Mouse (Mus musculus) layer of hippocampus, postnatal 36 days (tissue): ENCODE measurements around the gene Zbtb11. TPM values are rescaled to one million over a fixed set of nuclear protein-coding genes. Genes with fewer than 3 reads are reported as not detected.

ENCODE experiments used
- DNase-seq, 2 experiments: peaks; one replicate each; pipeline ENCODE4 v3.0.0; 2022
- total RNA-seq, 2 experiments: library from RNA; stranded (reverse); gene quantifications; 2 replicates each; pipeline ENCODE4 v1.2.3; 2021

Gene Zbtb11
- total RNA-seq, 2 experiments from 2014 or later: 50.3 to 52.2 TPM

DNA sequence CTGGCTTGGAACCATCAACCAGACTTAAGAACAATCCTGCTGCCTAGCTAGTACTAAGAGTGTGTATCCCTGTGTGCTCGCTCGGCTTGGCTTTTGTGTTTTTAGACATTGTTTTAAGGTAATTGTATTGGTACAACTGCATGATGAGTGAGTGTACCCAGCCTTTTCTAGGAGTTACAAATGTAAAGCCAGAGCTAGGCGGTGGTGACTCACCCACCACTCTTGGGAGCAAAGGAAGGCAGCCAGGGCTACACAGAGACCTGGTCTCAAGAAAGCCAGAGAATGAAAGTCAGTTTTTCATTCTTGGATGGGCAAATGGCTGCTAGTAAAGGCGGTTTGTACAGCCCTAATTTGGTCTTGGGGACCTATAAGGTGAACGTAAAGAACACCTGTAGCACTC, 3.3 kb upstream of the Zbtb11 start:
- no peak for DNase-seq

- DNase-seq: no peak
These were observed 1.7 kb upstream of the Zbtb11 start for GRCm38 (mm10) chr16:55971735-55972615.

- DNase-seq: no peak
These were observed 969 bp upstream of the Zbtb11 start for GRCm38 (mm10) chr16:55972626-55973201.

DNA sequence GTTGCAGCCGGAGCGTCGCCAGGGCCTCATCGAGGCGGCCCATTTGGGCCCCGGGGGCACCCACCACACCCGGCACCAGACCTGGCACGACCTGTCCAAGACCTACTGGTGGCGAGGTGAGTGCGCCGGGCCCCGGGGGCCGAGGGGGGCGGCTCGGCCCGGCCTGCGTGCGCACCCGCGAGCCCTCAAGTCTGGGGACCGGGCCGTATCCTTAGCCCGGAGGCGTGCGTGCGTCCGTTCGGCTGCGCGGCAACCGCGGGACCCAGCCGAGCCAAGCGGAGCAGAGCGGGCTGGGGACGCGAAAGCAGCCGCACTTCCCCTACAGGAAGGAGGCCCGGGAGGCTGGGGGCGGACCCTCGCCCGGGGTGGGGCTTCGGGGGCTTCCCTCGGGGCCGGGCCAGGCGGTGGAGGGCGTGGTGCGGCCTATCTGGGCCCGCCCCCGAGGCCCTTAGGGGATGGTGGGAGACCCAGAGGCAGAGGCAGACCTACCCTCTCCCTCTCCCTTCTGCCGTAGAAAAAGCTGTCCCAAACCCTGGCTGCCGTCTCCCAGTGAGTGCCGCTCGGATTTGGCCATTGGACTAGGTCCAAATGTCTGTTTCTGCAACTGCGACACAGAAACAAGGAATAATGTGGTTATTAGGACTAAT, 696 bp downstream of the Zbtb11 start:
- peak; percentile 86 to 87 for DNase-seq

DNA sequence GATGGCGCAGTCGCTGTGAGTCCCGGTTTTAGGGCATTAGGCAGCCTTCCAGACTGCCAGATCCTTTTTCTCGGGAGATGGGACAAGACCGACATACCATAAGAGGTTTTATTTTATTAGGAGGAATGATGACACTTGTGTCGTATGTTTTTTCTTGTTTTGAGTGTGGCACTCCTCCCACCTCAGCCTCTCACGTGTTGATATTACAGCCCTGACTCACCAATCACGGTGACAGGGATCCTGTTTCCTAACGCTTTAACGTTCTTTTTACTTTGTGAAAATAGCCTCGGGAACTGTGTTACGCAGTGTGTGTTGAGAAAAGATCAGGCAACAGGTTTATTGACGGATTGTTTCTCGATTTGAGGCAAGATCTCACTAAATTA, 1.2 kb downstream of the Zbtb11 start:
- no peak for DNase-seq

- DNase-seq: no peak
These were observed 12.3 kb downstream of the Zbtb11 start for GRCm38 (mm10) chr16:55986001-55986400.

GRCm38 (mm10) chr16:55990311-55990710, 16.6 kb downstream of the Zbtb11 start:
- DNase-seq: no peak

DNA sequence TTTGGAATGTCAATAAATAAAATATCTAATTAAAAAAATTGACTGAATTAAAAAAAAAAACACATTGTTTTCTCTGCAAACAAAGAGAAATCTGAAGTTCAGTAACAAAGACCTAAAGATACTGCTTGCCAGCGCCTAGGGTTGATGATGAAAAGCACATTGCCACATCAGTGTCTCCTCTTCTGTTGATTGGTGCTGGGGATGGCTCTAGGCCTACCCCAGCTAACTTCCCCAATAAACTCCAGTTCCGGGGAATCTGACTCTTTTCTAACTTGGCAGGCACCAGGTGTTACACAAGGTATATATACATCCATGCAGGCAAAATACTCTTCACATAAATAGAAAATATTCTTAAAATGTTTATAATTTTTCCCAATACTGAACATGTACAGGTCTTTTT, 20.6 kb downstream of the Zbtb11 start:
- DNase-seq: no peak

GRCm38 (mm10) chr16:56006798-56007197, 33.1 kb downstream of the Zbtb11 start:
- no peak for DNase-seq

- DNase-seq: no peak
These were observed 35.2 kb downstream of the Zbtb11 start for GRCm38 (mm10) chr16:56008862-56009261.

DNA sequence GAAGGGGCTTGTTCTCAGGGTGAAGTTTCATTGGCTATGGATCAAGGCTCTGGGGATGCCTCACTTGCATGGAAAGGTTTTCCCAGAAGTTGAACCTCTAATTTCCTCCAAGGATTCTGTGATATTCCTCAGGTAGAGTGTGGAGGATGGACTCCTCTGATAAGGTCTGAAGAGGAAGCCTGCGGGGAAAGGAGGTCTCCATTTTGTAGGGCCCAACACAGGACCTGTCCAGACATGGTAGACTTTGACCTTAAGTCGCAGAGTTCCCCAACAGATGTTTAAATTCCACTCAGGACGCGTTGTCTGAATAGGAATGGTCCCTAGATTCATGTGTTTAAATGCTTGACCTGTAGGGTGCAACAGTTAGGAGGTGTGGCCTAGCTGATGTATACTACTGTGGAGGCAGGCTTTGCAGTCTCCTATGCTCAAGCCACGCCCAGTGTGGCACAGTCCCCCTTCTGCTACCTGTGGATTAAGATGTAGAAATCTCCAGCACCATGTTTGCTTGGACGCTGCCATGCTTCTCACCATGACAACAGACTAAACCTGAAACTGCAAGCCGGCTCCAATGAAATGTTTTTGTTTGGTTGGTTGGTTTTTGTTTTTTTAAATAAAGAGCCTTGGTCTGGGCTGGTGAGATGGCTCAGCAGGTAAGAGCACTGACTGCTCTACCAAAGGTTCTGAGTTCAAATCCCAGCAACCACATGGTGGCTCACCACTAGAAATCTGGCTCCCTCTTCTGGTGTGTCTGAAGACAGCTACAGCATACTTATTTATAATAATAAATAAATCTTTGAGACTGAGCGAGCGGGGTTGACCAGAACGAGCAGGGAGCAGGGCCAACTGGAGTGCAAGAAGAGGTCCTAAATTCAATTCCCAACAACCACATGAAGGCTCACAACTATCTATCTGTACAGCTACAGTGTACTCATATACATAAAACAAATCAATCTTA, 39.4 kb downstream of the Zbtb11 start:
- DNase-seq: no peak

DNA sequence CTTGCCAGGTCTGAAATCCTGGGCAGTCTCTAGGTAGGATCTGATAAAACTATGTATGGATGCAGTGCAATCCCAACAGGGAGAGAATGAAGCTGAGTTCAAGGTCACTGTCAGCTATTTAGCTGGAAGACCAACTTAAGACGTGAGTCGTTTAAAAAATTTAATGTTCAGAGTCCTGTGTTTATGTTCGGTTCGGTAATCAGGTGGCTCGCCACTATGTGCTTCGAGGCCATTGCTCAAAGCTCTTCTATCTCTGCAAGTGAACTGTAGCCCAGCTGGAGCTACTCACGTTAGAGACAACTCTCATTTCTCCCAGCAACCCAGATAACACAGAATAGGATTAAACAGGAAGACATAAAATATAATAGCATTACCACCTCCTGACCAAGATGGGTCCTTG, 40.4 kb downstream of the Zbtb11 start:
- DNase-seq: no peak

- DNase-seq: no peak
These were observed 46.0 kb downstream of the Zbtb11 start for GRCm38 (mm10) chr16:56019660-56020059.

DNA sequence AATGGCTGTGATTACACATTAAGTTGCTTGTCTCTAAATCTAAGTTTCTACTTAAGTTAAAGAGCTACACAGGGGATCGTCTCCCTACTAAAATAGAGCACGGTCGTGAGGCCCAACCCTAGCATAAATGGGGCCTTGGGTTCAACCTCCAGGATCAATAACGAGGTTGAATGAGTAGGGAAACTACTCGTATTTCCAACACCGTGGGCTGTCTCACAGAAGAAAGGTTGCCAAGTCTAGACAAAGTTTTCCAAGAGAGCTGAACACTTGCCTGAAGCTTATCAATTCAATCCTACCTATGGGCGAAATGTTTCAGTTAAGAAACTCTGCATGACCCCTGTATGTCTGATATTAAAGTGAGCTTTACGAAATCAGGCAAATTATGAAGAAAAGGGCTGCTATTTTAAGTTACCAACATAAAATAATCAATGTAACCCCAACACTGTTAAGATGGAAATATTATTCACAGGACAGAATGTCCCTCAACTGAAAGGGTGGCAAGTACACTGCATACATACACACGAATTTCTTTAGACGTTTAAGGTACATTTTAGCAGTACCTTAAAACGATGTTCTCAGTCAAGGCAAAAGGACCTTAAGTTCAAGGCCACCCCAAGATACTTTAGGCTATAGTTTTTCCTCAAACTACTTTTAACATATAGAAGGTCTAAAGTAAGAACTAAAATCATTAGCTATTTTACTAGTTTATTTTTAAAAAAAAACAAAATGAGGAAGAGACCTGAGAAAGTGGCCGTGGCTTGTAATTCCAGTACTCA, 54.4 kb downstream of the Zbtb11 start:
- DNase-seq: no peak

DNA sequence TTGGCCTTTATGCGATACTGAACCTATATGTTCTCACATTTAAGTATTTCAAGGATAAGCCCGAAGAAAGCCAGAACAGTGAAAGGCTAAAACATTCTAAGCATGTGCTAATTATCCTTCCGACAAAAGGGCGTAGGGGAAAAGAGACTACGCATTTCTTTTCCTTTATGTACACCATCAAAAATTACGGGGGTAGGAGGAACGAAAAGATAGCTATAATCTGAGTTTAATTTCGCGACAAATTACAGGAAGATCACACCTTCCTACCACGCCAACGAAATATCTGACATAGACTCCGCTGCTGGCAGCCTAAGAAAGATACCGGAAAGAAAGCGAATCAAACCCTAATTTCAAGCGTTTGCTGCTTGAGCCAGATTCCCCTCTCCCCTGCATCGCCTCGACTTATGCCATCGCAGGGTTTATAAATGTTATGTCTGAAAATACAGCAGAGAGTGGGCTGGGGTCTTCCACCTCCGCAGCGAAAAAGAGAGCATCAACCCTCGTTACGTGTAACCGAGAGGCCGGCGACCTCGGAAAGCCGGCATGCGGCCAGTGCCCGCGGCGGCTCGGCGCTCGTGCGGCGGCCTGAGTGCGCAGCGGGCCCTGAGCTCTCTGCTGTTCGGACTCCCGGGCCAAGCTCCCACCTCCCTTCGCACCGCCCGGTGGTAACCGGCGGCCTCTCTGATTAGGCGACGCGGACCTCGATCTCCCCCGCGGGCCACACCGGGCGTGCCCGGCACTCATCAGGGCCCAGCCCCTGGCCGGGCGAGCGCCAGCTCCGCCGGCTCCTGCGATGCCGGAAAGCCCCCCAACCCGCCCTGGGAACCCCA, 55.3 kb downstream of the Zbtb11 start:
- DNase-seq: no peak

GRCm38 (mm10) chr16:56029661-56030082, 56.0 kb downstream of the Zbtb11 start, which contains the start of gene Pcnp:
Pcnp (minus strand) TSS chr16:56029739.
- peak; percentile 98 to 99 for DNase-seq

GRCm38 (mm10) chr16:56034566-56034965, 60.9 kb downstream of the Zbtb11 start:
- no peak for DNase-seq

DNA sequence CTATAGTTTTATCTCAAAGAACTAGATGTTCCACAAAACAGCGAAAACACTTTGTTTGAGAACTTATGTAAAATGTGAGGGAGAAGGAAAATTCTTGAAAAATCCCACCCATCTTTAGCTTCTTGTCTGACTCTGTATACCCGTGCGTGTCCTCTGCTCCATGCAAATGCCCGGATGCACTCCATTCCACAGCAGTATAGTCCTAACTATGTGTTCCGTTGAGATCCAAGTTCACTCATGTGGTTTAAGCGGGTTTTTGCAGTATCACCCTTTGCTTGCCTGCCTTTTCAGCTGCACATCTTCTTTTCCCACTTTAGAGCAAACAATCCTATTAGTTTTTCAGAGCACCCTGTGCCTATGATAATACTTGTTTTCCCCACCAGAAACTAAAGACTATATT, 62.8 kb downstream of the Zbtb11 start:
- no peak for DNase-seq

DNA sequence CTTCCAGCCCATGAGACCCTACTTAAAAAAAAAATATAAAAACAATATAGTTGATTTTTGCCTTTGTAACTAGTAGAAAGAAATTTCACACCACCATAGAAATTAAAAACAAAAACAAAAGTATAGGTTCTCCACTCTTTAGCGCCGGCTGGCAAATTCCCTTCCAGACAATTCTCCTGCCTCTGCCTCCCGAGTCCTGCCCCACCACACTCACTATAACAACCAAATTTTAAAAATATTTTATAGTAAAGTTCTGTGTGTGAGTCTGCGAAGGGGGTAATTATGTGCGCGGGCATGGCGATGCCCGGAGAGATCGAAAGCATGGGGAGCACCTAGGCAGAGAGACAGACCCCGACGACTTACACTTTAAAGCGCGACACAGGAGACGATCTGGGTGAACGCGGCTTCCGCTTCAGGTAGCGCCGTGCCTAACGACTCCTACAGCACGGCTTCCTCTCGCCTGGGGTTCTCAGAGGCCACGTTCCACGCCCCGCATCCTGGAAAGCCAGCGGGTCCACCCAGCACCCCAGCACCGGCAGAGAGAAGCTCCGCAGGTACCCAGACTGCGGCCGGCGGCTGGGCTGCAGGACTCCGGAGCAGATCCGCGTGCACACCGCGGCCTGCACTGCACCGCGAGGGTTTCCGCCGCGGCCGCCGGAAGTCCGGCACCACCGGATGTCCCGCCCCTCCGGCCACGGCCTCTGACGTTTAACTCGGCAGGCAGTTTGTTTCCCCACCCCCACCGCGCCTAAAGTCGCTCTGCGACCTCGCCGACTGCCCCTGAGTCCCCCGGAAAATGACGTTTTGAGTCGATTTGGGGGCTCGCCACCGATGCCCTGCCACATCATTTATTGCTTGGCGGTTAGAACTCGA, 63.7 kb downstream of the Zbtb11 start, which contains the start of gene Trmt10c:
Gene Trmt10c, minus strand, starts transcription at position 682 of the 873 bp plus-strand sequence.
- DNase-seq: peak; percentile 90 to 92
